Mouse (Mus musculus): ENCODE results near the gene Ecel1. TPM values are rescaled to one million over a fixed set of nuclear protein-coding genes. Genes with fewer than 3 reads are reported as not detected.

Gene Ecel1
- polyA plus RNA-seq, 1 experiment from 2014 or later = 0.90 TPM

GRCm38 (mm10) chr1:87131803-87132202 is 24.5 kb downstream of the Ecel1 start:
- WGBS = 78% methylated on average over 4 of the region's 4 CpGs
- H3K9ac ChIP-seq = no peak overlapping the region
- no peak overlapping the region for H3K27ac ChIP-seq
- no peaks in the 10 kb centered on the region for H3K36me3 ChIP-seq
- H3K4me2 ChIP-seq = no peak overlapping the region
- H3K4me3 ChIP-seq = no peak overlapping the region
- peaks cover 8% of the 10 kb centered on the region; the same call in 1 of the 2 replicates for H3K4me1 ChIP-seq
- no peak for ATAC-seq (ENCODE audit: insufficient number of reproducible peaks, insufficient read depth, low FRiP score, low TSS enrichment, low read depth)
- peaks cover 32% of the 10 kb centered on the region for H3K27me3 ChIP-seq
- no peaks in the 10 kb centered on the region for H3K9me3 ChIP-seq

- 6% methylated on average over 40 of the region's 43 CpGs for WGBS
- Histone ChIP-seq H3K27ac (no peak overlapping the region), H3K4me1 (peaks cover 8% of the 10 kb centered on the region; the same call in 1 of the 2 replicates), H3K27me3 (peaks cover 45% of the 10 kb centered on the region), H3K4me2 (peak overlapping the region; percentile 51), H3K9me3 (no peaks in the 10 kb centered on the region), H3K4me3 (peak overlapping the region; percentile 23), H3K9ac (peak overlapping the region; percentile 17; the same call in 1 of the 2 replicates), H3K36me3 (no peaks in the 10 kb centered on the region)
- no peak for ATAC-seq (ENCODE audit: insufficient number of reproducible peaks, insufficient read depth, low FRiP score, low TSS enrichment, low read depth)
Measured at GRCm38 (mm10) chr1:87127206-87128030, 28.9 kb downstream of the Ecel1 start.

GRCm38 (mm10) chr1:87124673-87125072 is 31.6 kb downstream of the Ecel1 start, which contains the start of gene Akp3:
TSS of gene Akp3 (plus strand) at chr1:87124973.
- no peak within 1 kb of the TSS for H3K4me2 ChIP-seq
- peaks cover 41% of the 10 kb centered on the region for H3K27me3 ChIP-seq
- H3K9me3 ChIP-seq = no peaks in the 10 kb centered on the region
- no peak within 1 kb of the TSS for H3K4me3 ChIP-seq
- H3K9ac ChIP-seq = no peak within 1 kb of the TSS
- H3K4me1 ChIP-seq = peaks cover 8% of the 10 kb centered on the region; the same call in 1 of the 2 replicates
- H3K27ac ChIP-seq = no peak within 1 kb of the TSS
- WGBS = 69% methylated on average over 6 of the region's 6 CpGs
- no peaks in the 10 kb centered on the region for H3K36me3 ChIP-seq
- no peak for ATAC-seq (ENCODE audit: insufficient number of reproducible peaks, insufficient read depth, low FRiP score, low TSS enrichment, low read depth)

GRCm38 (mm10) chr1:87114784-87115183 is 41.5 kb downstream of the Ecel1 start:
- Histone ChIP-seq H3K4me3 (no peak overlapping the region), H3K4me1 (no peaks in the 10 kb centered on the region), H3K27me3 (no peaks in the 10 kb centered on the region), H3K27ac (no peak overlapping the region), H3K9ac (no peak overlapping the region), H3K36me3 (no peaks in the 10 kb centered on the region), H3K4me2 (no peak overlapping the region), H3K9me3 (no peaks in the 10 kb centered on the region)
- 90% methylated on average over 1 of the region's 1 CpGs for WGBS
- no peak for ATAC-seq (ENCODE audit: insufficient number of reproducible peaks, insufficient read depth, low FRiP score, low TSS enrichment, low read depth)

DNA sequence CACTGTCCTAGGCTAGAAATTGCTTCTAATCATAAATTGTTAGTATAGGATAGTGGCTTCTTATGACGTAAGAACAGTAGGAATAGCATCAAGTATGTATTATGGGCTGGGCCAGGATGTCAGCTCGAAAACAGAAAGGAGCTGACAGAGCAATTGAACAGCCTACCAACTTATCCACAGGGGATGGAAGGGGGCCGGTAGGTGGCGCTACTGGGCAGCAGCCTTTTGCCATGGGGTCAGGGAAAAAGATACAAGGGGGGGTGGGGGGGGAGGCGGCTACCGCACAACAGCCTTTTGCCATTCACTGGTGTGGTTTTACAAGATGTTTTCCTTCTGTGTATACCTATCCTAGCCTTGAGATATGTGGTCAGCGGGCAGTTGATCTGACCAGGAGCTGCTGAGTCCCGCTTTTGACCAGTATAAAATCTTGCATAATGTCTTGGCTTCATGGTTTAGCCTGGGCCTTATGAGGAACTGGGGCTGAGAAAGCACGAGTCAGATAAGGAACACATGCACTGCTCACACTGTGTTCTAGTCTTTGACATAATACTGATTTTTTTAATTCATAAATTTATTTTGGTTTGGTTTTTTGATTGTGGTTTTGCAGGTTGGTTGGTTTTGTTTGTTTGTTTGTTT is 44.5 kb downstream of the Ecel1 start:
- H3K4me3 ChIP-seq = no peak overlapping the region
- no peaks in the 10 kb centered on the region for H3K27me3 ChIP-seq
- H3K4me2 ChIP-seq = no peak overlapping the region
- no peak overlapping the region for H3K9ac ChIP-seq
- no peak overlapping the region for H3K27ac ChIP-seq
- ATAC-seq (ENCODE audit: insufficient number of reproducible peaks, insufficient read depth, low FRiP score, low TSS enrichment, low read depth) = no peak
- WGBS = 38% methylated on average over 9 of the region's 9 CpGs
- H3K36me3 ChIP-seq = no peaks in the 10 kb centered on the region
- H3K4me1 ChIP-seq = no peaks in the 10 kb centered on the region
- H3K9me3 ChIP-seq = no peaks in the 10 kb centered on the region

DNA sequence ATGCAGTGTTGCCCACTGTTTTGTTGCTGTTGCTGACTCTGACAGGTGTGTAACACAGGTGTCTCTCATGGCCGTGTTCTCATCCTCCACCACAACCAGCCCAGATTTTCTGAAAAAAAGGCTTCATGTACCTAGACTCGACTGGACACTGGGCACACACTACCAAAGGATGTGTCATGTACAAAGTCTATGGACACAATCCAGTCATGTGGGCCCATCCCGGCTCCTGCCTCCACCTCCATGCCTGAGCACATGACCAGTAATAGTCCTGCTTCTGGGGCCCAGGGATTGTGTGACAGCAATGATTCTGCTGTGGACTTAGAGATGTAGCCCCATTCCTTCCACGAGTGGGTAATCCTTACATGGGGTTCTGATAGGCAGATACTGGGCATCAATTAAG is 47.8 kb downstream of the Ecel1 start:
- Histone ChIP-seq H3K36me3 (no peaks in the 10 kb centered on the region), H3K4me1 (peaks cover 3% of the 10 kb centered on the region; the same call in 1 of the 2 replicates), H3K27ac (no peak overlapping the region), H3K9me3 (no peaks in the 10 kb centered on the region), H3K4me2 (no peak overlapping the region), H3K9ac (no peak overlapping the region), H3K4me3 (no peak overlapping the region), H3K27me3 (no peaks in the 10 kb centered on the region)
- 85% methylated on average over 4 of the region's 4 CpGs for WGBS
- no peak for ATAC-seq (ENCODE audit: insufficient number of reproducible peaks, insufficient read depth, low FRiP score, low TSS enrichment, low read depth)

DNA sequence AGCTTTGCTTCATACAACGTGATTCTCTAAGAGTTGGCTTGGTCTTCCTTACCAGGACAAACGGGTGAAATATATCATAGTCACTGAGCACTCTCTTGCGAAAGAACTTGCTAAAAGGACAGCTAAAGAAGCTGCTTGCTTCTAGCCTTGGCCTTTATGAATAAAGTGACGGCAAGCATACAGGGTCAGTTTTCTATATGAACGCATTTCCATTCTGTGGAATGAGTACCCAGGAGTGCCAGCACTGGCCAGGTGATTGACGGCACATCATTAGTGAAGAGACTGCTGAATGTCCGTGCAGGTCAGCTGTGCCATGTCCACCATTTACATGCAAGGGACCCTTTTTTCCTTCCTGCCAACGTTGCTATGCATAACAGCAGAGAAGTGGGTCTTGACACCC is 49.8 kb downstream of the Ecel1 start:
- Histone ChIP-seq H3K4me1 (peaks cover 3% of the 10 kb centered on the region; the same call in 1 of the 2 replicates), H3K27me3 (no peaks in the 10 kb centered on the region), H3K27ac (no peak overlapping the region), H3K4me2 (no peak overlapping the region), H3K36me3 (no peaks in the 10 kb centered on the region), H3K9me3 (no peaks in the 10 kb centered on the region), H3K4me3 (no peak overlapping the region), H3K9ac (no peak overlapping the region)
- ATAC-seq (ENCODE audit: insufficient number of reproducible peaks, insufficient read depth, low FRiP score, low TSS enrichment, low read depth) = no peak
- 81% methylated on average over 8 of the region's 8 CpGs for WGBS

GRCm38 (mm10) chr1:87103936-87104335 is 52.4 kb downstream of the Ecel1 start:
- 50% methylated on average over 1 of the region's 1 CpGs for WGBS
- H3K9me3 ChIP-seq = no peaks in the 10 kb centered on the region
- no peak overlapping the region for H3K27ac ChIP-seq
- no peak for ATAC-seq (ENCODE audit: insufficient number of reproducible peaks, insufficient read depth, low FRiP score, low TSS enrichment, low read depth)
- H3K36me3 ChIP-seq = no peaks in the 10 kb centered on the region
- peaks cover 3% of the 10 kb centered on the region; the same call in 1 of the 2 replicates for H3K4me1 ChIP-seq
- no peak overlapping the region for H3K4me2 ChIP-seq
- no peak overlapping the region for H3K9ac ChIP-seq
- peaks cover 3% of the 10 kb centered on the region; the same call in 1 of the 2 replicates for H3K27me3 ChIP-seq
- H3K4me3 ChIP-seq = no peak overlapping the region

DNA sequence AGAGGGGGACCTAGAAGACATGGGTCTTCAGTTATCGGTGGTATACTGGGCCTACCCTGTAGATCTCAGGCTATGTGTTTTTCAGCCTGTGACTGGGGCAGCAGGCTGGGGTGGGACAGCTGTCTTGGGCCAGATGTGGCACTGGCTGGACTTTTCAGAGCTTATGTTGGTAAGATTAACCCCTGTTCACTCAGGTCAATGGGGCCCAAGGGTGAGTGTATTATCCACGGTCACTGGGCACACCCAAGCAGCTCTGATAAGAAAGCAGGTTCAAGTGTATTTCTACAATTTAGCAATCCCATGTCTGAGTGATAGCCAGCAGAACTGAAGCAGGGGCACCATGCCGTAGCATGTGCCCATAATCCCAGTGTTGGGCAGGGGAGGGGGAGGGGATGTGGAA is 54.2 kb downstream of the Ecel1 start:
- Histone ChIP-seq H3K9ac (no peak overlapping the region), H3K36me3 (no peaks in the 10 kb centered on the region), H3K27me3 (peaks cover 11% of the 10 kb centered on the region; the same call in 1 of the 2 replicates), H3K9me3 (no peaks in the 10 kb centered on the region), H3K4me3 (no peak overlapping the region), H3K4me2 (no peak overlapping the region), H3K4me1 (peaks cover 7% of the 10 kb centered on the region; the same call in 1 of the 2 replicates), H3K27ac (no peak overlapping the region)
- WGBS = 81% methylated on average over 3 of the region's 3 CpGs
- ATAC-seq (ENCODE audit: insufficient number of reproducible peaks, insufficient read depth, low FRiP score, low TSS enrichment, low read depth) = no peak

DNA sequence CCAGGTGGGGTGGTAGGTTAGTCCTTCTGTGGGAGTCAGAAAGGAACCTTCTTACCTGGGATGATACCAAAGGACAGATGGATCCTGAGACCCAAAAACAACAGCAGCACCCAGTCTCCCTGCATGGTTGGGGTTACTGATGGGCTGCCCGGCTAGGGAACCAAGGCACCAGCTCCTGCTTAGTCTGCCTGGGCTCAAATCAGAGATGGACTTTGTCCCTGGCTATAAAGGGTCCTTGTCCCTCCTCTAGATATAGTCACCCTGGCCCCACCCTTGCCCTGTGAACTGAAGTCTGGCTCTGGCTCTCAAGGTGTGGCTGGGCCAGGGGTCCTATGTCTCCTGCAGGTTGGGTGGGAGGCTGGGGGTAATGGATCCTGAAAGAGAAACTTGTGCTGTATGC is 54.9 kb downstream of the Ecel1 start, which contains the start of gene Alpi:
Alpi (minus strand) TSS at position 196 of the 400 bp plus-strand sequence.
- 85% methylated on average over 1 of the region's 1 CpGs for WGBS
- no peak for ATAC-seq (ENCODE audit: insufficient number of reproducible peaks, insufficient read depth, low FRiP score, low TSS enrichment, low read depth)
- Histone ChIP-seq H3K4me3 (no peak within 1 kb of the TSS), H3K27me3 (peaks cover 17% of the 10 kb centered on the region; the same call in 1 of the 2 replicates), H3K4me2 (no peak within 1 kb of the TSS), H3K9ac (no peak within 1 kb of the TSS), H3K4me1 (peaks cover 7% of the 10 kb centered on the region; the same call in 1 of the 2 replicates), H3K36me3 (no peaks in the 10 kb centered on the region), H3K9me3 (no peaks in the 10 kb centered on the region), H3K27ac (no peak within 1 kb of the TSS)

DNA sequence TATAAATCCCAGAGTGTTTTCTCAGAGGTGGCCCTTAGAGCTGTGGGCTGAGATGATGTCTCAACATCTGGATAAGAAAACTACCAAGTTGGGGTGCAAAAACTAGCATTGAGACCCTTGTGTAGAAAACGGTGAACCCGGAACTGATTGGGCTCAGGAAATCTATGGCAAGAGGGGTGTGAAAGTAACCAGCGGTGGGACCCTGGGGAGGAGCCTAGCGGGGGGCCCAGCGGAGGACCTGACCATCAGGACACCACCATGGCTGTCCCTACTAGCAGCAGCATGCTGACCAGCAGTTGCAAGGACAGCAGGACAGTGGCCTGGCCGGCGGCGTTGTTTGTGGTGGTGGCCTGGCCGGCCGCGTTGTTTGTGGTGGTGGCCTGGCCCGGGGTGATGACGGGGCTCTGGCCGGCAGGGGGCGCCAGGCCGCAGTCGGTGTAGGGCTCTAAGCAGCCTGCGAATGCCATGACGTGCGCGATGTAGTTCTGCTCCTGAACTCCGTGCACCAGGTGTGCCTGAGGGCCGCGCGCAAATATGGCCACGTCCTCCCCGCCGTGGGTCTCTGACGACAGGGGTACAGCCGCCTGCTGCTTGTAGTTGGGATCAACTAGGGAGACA is 57.9 kb downstream of the Ecel1 start:
- Histone ChIP-seq H3K36me3 (no peaks in the 10 kb centered on the region), H3K9ac (no peak overlapping the region), H3K27me3 (peaks cover 19% of the 10 kb centered on the region; the same call in 1 of the 2 replicates), H3K4me1 (peaks cover 5% of the 10 kb centered on the region; the same call in 1 of the 2 replicates), H3K4me2 (peak overlapping the region; percentile 48), H3K4me3 (0 out of 2 replicates have a peak overlapping the region, but pooled peaks have one; percentile 10), H3K9me3 (no peaks in the 10 kb centered on the region), H3K27ac (no peak overlapping the region)
- 10% methylated on average over 30 of the region's 30 CpGs for WGBS
- peak; percentile 49 for ATAC-seq (ENCODE audit: insufficient number of reproducible peaks, insufficient read depth, low FRiP score, low TSS enrichment, low read depth)
